Mouse (Mus musculus): Measurements from ENCODE around the gene Cldn7. TPM values are rescaled to one million over a fixed set of nuclear protein-coding genes. Genes with fewer than 3 reads are reported as not detected.

Cldn7 gene
- 0.36 TPM for polyA plus RNA-seq (2014; fragmentation: Illumina TruSeq; extraction: RNeasy Lipid Tissue Mini Kit (QIAGEN cat#74804); ENCODE audit: low read depth, low replicate concordance)

DNA sequence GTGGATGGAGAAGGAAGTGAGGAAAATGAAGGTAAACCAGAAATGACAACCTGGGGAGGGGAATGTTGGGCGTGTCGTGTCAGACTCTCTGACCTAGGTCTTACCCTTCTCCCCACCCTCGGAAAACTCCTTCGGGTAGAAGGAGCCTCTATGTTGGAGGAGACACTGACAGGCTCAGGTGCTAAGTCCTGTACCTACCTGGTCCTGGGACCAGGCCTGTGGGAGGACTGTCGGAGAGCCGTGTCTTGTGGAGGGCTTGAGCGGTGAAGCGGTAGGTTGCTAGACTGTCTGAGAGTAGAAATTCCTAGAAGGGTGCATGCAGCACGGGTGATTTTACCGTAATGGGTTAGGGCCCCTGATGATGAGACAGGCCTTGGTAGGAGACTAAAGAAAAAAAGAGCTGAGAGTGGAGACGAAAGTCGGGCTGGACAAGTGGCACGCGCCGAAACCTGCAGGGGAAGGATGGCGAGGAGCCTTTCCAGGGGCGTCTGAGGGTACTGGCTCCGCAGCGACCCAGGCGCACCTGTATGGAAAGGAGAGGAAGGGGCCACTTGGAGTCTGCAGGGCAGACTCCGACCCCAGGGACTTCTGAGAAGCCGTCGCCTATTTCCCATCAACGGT, at the start of gene Cldn7:
Cldn7 (plus strand) TSS at position 130 of the 621 bp plus-strand sequence.

DNA sequence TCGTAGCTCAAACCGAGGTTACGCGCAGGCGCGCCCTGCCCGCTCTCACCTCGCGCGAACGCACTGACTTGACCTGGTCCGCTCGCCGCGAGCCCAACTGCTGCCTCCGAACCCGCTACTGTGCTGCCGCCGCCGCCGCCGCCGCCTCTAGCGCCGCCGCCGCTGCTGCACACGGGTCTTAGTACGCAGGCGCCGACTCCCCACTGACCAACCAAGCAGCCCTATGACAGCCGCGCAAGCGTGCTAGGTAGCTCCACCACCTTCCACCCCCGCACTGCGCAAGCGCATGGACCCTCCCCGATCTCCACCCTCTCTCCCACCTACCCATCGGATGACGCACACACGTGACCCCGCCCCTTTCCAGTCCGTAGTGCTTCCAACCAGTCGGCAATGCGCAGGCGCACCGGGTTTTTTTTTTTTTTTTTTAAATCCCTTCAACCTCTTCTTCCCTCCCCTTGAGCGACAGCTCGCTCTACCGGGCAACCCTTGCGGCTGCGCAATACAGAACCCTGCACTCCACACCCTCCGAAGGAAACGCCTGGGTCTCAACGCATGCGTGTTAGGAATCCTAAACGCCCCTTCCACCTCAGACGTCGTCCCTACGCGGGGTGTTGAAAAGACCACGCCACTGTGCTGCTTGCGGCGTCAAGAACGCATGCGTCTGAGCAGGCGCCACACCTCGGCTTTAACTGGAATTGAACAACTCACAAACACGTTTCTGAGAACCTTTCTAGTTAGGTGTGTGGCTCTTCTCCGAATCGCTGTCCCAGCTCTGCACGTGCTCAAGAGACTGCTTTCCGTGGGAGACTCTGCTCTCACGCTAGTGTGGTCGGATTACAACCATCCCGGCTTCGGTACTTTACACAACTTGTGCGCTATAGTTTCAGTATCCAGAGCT, 43.2 kb upstream of the Cldn7 start, which contains the start of gene Eif5a:
Eif5a (minus strand) TSS at position 845 of the 898 bp plus-strand sequence.

DNA sequence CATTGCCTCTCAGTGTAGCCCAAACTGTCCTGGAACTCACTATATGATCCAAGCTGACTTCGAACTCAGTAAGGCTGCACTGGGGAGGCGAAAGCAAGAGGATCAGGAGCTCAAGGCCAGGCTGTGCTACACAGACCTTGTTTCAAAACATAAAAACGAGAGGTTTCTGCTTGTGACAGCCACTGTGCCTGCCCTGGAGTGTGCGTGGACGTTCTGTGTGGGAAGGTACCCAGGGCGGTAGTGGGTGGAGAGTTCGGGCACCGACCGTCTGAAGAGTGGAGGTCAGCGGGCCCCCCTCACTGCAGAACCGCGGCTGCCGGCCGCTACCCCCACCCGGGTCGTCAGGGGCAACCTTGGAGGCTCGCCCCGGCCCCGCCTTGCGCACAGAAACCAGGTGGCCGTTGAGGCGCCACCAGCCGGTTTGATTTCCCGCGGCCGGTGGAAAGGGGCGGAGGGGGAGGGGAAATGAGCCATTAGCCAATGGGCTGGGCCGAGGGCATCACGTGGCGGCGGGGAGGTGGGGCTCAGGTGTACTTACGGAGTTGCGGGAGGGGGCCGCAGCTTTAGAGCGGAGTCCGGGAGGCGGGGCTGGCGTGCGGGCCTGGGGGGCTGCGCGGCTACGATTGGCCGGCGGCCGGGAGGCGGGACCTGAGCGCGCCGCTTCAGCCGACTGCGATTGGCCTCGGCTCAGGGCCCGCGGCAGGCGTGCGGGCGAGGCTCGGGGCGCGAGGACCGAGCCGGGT, 29.3 kb upstream of the Cldn7 start, which contains the start of gene Ybx2:
Ybx2 (plus strand) TSS at position 660 of the 743 bp plus-strand sequence.

DNA sequence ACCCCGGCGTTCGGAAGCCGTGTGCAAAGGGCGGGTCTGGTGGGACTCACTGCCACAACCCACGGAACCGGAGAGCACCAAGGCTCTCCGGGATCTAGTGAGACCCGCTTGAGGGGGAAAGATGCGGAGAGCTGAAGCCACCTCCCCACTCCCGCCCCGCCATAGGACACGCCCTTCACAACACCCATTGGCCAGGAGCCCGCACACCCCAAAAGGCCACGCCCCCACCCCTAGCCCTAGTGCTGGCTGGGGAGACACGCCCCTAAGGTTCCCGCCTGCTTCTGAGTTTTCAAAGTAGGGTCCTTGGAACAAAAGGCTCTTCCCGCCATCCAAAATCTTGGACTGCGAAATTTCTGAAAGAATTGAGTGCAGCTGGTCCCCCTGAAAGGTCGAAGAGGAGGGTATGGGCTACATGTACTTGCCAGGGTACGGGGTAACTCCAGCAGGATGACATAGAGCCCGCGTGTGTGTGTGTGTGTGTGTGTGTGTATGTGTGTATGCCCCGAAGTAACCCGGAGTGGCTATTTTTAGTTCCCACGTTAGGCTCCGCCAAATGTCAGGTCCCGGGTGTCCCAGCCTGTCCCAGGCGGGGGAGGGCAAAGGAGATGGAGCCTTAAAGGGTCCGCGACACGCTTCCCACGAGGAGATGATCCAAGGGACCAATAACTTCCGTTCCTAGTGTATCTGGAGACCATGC, 16.4 kb upstream of the Cldn7 start, which contains the start of gene Slc2a4:
Slc2a4 (minus strand) TSS at position 123 of the 697 bp plus-strand sequence.

DNA sequence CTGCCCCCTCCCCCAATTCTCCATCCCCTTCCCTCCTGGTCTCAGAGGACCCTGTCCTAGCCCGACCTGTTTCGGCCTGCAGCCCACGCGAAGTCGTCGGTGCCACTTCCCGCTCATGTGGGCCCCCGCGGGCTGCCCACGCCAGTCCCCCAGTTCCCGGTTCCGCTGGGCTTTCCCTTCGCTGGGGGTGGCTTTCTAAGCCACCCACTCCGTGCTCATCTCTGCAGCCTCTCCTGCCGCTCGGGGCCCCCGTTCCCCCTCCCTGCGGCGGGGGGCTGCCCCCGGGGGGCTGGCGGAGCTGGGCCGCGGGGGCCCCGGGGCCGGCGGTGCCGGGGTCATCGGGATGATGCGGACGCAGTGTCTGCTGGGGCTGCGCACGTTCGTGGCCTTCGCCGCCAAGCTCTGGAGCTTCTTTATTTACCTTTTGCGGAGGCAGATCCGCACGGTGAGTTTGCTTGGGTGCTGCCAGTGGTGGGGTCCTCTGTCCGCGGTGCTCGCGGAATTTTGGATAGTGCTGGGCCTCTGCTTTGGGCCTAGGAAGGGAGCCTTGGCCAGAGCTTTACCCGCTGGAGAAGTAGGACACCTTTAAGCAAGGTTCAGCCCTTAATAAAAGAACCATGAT, 16.7 kb downstream of the Cldn7 start, which contains the start of gene Ctdnep1:
Ctdnep1 (plus strand) TSS at position 16 of the 622 bp plus-strand sequence.

DNA sequence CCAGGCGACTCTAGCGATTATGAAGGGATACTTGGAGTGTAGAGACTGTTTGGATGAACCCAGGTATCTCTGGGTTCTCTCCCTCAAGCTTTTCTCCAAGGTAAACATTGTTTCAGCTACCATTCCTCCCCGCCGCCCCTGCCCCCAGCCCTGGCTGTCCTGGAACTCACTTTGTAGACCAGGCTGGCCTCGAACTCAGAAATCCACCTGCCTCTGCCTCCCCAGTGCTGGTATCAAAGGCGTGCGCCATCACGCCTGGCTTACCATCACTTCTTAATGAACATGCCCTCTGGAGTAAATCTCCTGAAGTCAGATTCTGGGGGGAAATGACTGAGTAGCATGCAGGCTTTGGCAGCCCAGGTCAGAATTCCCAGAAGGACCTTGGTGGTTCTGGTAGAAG, 17.6 kb downstream of the Cldn7 start, which contains the start of gene Elp5:
Elp5 (minus strand) TSS at position 293 of the 400 bp plus-strand sequence.

DNA sequence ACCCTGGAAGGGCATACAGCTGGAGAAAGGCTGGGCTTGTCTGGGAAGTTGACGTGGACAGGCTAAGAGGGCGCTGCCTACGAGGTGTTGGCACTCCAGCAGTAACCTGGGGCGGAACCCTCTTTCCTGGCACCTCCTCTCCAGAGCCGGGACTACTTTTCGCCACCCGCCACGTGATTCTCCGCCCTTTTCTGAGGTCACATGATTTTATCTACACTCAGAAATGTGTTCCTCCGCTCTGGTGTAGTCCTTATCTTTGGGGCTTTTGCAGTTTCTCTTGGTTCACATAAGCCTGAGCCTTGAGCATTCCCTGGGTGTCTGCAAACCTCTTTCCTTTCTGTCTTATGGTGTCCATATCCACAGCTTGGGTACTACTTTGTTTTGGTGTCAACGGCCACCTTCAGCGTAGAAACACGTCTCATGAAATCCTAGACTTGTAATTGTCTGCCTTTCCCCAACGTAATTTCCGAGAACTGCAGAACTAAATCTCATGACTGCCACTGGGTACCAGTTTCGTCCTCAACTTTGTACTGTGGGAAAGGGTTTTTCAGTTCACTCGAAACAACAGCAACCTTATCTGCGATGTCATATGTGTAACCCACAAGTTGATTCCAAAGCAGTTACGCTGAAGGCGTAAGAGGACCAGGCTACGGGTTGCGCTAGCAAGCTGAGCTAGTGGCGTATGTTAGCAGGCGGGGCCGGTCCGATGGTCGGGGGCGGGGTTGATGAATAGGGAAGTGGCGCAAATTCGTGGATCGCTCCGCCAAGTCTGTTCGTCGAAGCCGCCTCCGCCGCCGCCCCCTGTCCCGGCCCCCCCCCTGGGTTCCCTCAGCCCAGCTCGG, 26.5 kb downstream of the Cldn7 start, which contains the start of gene Gabarap:
Gabarap (plus strand) TSS at position 294 of the 842 bp plus-strand sequence.

DNA sequence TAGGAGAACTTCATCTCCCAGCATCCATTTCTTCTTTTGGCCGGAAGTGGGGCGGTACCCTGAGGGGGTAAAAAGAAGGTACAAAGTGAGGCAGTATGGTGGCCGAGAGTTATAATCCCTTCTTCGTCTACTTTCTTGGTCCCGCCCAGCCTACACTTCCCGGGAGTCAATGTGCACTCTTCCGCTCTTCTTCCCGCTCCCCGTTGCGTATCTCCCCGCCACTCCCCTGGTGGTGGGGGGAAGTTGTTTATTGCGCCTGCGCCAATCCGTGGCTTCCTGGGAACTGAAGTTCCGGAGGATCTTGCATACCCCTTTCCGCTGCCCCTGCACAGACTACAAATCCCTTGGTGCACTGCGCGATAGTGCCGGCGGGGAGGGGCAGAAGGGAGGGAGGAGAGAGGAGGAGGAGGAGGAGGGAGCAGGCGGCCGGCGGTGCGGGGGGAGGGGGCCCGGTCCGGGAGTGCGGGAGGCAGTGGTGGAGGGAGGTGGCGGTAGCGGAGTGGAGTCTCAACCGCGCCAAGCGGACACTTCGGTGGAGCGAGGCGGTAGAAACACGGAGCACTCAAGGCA, 30.9 kb downstream of the Cldn7 start, which contains the start of gene Phf23:
Phf23 (plus strand) TSS at position 387 of the 570 bp plus-strand sequence.

DNA sequence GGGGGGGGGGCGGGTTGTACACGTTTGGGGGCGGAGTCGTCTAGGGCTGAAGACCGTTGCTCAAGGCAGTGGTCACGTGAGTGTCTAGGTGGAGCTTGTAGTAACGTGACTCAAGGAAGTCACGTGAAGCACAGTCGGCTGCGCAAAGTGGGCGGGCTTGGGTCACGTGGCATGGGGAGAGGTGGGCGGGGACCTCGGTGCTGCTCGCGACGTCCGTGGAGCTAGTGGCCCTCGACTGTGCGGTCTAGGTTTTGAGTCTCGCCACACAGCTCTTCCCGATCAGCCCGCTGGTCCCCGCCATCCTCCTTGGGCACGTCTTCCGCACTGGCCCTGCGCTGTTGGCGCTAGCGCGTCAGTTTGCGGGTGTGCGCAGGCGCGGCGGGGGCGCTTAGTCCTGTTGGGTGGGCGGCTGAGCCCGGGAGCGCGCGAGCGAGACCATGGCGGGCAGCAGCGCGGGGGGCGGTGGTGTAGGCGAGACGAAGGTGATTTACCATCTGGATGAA, 35.9 kb downstream of the Cldn7 start, which contains the start of gene Dvl2:
Dvl2 (plus strand) TSS at position 200 of the 503 bp plus-strand sequence.

DNA sequence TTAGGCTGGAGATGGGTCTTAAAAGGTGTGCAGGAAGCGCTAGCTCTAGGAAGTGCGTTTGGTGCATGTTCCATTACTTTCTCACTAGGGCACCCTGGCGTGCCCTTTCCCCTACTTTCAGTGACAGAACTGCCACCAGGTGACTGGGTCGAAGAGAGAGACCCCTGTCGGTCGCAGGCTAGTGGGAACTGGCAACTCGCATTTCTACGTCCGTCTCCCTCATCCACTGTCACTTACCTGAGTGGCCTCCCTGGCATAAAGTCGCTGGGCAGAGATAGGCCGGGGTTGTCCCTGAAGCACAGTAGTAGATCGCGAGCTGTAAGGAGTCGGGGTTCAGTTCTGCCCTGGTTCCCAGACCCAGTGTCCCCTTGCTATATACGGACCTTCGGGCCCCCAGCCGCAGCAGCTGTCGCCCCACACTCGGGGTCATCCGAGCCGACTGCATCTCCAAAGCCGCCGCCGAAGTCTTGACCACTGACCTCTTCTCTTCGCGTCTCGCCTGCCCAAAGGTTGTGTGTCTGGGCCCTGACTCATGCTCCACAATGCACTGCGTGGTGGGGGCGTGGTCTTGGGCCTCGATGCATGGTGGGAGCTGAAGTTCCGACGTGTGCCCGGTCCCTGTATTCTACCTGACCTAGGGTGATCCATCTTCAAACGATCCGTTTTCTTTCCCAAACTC, 50.4 kb downstream of the Cldn7 start, which contains the start of gene Acadvl:
Acadvl (minus strand) TSS at position 532 of the 679 bp plus-strand sequence.

DNA sequence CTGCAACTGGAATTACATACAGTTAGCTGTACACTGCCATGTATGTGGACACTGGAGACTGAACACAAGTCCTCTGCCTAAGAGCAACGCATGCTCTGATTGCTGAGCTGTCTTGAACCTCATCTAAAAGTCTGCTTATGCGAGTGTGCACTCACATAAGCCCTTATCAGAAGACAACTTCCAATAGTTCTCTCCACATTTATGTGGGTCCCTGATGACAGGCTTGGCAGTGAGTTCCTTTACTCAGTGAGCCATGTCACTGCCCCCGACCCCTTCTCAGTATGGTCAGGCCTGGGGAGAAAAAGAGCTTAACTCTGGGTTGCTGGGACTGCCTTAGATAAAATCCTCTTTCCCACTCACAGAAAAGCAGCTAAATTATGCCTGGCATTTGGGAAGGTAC, 52.1 kb downstream of the Cldn7 start, which contains the start of gene Dlg4:
Dlg4 (plus strand) TSS at position 274 of the 400 bp plus-strand sequence.

Other genes starting within 250 kb of the Cldn7 start
- 43.5 TPM for gene Polr2a, start 206.1 kb upstream of the Cldn7 start, polyA plus RNA-seq (2014; fragmentation: Illumina TruSeq; extraction: RNeasy Lipid Tissue Mini Kit (QIAGEN cat#74804); ENCODE audit: low read depth, low replicate concordance)
- 33.7 TPM for gene Slc35g3, start 202.8 kb upstream of the Cldn7 start, polyA plus RNA-seq (2014; fragmentation: Illumina TruSeq; extraction: RNeasy Lipid Tissue Mini Kit (QIAGEN cat#74804); ENCODE audit: low read depth, low replicate concordance)
- gene Zbtb4, start 198.9 kb upstream of the Cldn7 start, polyA plus RNA-seq (2014; fragmentation: Illumina TruSeq; extraction: RNeasy Lipid Tissue Mini Kit (QIAGEN cat#74804); ENCODE audit: low read depth, low replicate concordance), result 3.6 TPM
- 0.24 TPM for gene Chrnb1, start 168.8 kb upstream of the Cldn7 start, polyA plus RNA-seq (2014; fragmentation: Illumina TruSeq; extraction: RNeasy Lipid Tissue Mini Kit (QIAGEN cat#74804); ENCODE audit: low read depth, low replicate concordance)
- gene Fgf11, start 162.9 kb upstream of the Cldn7 start, polyA plus RNA-seq (2014; fragmentation: Illumina TruSeq; extraction: RNeasy Lipid Tissue Mini Kit (QIAGEN cat#74804); ENCODE audit: low read depth, low replicate concordance), result 3.7 TPM
- gene Tmem102, start 159.2 kb upstream of the Cldn7 start, polyA plus RNA-seq (2014; fragmentation: Illumina TruSeq; extraction: RNeasy Lipid Tissue Mini Kit (QIAGEN cat#74804); ENCODE audit: low read depth, low replicate concordance), result not detected
- 131 TPM for gene Gm39566, start 149.5 kb upstream of the Cldn7 start, polyA plus RNA-seq (2014; fragmentation: Illumina TruSeq; extraction: RNeasy Lipid Tissue Mini Kit (QIAGEN cat#74804); ENCODE audit: low read depth, low replicate concordance)
- 15.9 TPM for gene Spem2, start 146.3 kb upstream of the Cldn7 start, polyA plus RNA-seq (2014; fragmentation: Illumina TruSeq; extraction: RNeasy Lipid Tissue Mini Kit (QIAGEN cat#74804); ENCODE audit: low read depth, low replicate concordance)
- gene Spem1, start 142.6 kb upstream of the Cldn7 start, polyA plus RNA-seq (2014; fragmentation: Illumina TruSeq; extraction: RNeasy Lipid Tissue Mini Kit (QIAGEN cat#74804); ENCODE audit: low read depth, low replicate concordance), result 145 TPM
- gene Nlgn2, start 127.0 kb upstream of the Cldn7 start, polyA plus RNA-seq (2014; fragmentation: Illumina TruSeq; extraction: RNeasy Lipid Tissue Mini Kit (QIAGEN cat#74804); ENCODE audit: low read depth, low replicate concordance), result 0.17 TPM
- 4.6 TPM for gene Tmem256, start 126.3 kb upstream of the Cldn7 start, polyA plus RNA-seq (2014; fragmentation: Illumina TruSeq; extraction: RNeasy Lipid Tissue Mini Kit (QIAGEN cat#74804); ENCODE audit: low read depth, low replicate concordance)
- 0.28 TPM for gene Plscr3, start 118.4 kb upstream of the Cldn7 start, polyA plus RNA-seq (2014; fragmentation: Illumina TruSeq; extraction: RNeasy Lipid Tissue Mini Kit (QIAGEN cat#74804); ENCODE audit: low read depth, low replicate concordance)
- gene Tnk1, start 106.0 kb upstream of the Cldn7 start, polyA plus RNA-seq (2014; fragmentation: Illumina TruSeq; extraction: RNeasy Lipid Tissue Mini Kit (QIAGEN cat#74804); ENCODE audit: low read depth, low replicate concordance), result 0.07 TPM
- gene Tmem95, start 86.8 kb upstream of the Cldn7 start, polyA plus RNA-seq (2014; fragmentation: Illumina TruSeq; extraction: RNeasy Lipid Tissue Mini Kit (QIAGEN cat#74804); ENCODE audit: low read depth, low replicate concordance), result 8.3 TPM
- gene Kctd11, start 83.4 kb upstream of the Cldn7 start, polyA plus RNA-seq (2014; fragmentation: Illumina TruSeq; extraction: RNeasy Lipid Tissue Mini Kit (QIAGEN cat#74804); ENCODE audit: low read depth, low replicate concordance), result 0.22 TPM
- 1.7 TPM for gene Acap1, start 69.2 kb upstream of the Cldn7 start, polyA plus RNA-seq (2014; fragmentation: Illumina TruSeq; extraction: RNeasy Lipid Tissue Mini Kit (QIAGEN cat#74804); ENCODE audit: low read depth, low replicate concordance)
- 291 TPM for gene 2810408A11Rik, start 63.8 kb upstream of the Cldn7 start, polyA plus RNA-seq (2014; fragmentation: Illumina TruSeq; extraction: RNeasy Lipid Tissue Mini Kit (QIAGEN cat#74804); ENCODE audit: low read depth, low replicate concordance)
- gene Neurl4, start 63.7 kb upstream of the Cldn7 start, polyA plus RNA-seq (2014; fragmentation: Illumina TruSeq; extraction: RNeasy Lipid Tissue Mini Kit (QIAGEN cat#74804); ENCODE audit: low read depth, low replicate concordance), result 5.5 TPM
- 66.3 TPM for gene Gps2, start 50.9 kb upstream of the Cldn7 start, polyA plus RNA-seq (2014; fragmentation: Illumina TruSeq; extraction: RNeasy Lipid Tissue Mini Kit (QIAGEN cat#74804); ENCODE audit: low read depth, low replicate concordance)
- 247 TPM for gene Eif5a, start 42.8 kb upstream of the Cldn7 start, polyA plus RNA-seq (2014; fragmentation: Illumina TruSeq; extraction: RNeasy Lipid Tissue Mini Kit (QIAGEN cat#74804); ENCODE audit: low read depth, low replicate concordance)
- 1,705 TPM for gene Ybx2, start 29.0 kb upstream of the Cldn7 start, polyA plus RNA-seq (2014; fragmentation: Illumina TruSeq; extraction: RNeasy Lipid Tissue Mini Kit (QIAGEN cat#74804); ENCODE audit: low read depth, low replicate concordance)
- gene Slc2a4, start 16.6 kb upstream of the Cldn7 start, polyA plus RNA-seq (2014; fragmentation: Illumina TruSeq; extraction: RNeasy Lipid Tissue Mini Kit (QIAGEN cat#74804); ENCODE audit: low read depth, low replicate concordance), result 0.07 TPM
- gene Ctdnep1, start 16.4 kb downstream of the Cldn7 start, polyA plus RNA-seq (2014; fragmentation: Illumina TruSeq; extraction: RNeasy Lipid Tissue Mini Kit (QIAGEN cat#74804); ENCODE audit: low read depth, low replicate concordance), result 35.9 TPM
- gene Elp5, start 17.7 kb downstream of the Cldn7 start, polyA plus RNA-seq (2014; fragmentation: Illumina TruSeq; extraction: RNeasy Lipid Tissue Mini Kit (QIAGEN cat#74804); ENCODE audit: low read depth, low replicate concordance), result 70.4 TPM
- gene Gabarap, start 26.4 kb downstream of the Cldn7 start, polyA plus RNA-seq (2014; fragmentation: Illumina TruSeq; extraction: RNeasy Lipid Tissue Mini Kit (QIAGEN cat#74804); ENCODE audit: low read depth, low replicate concordance), result 586 TPM
- gene Phf23, start 31.0 kb downstream of the Cldn7 start, polyA plus RNA-seq (2014; fragmentation: Illumina TruSeq; extraction: RNeasy Lipid Tissue Mini Kit (QIAGEN cat#74804); ENCODE audit: low read depth, low replicate concordance), result 12.7 TPM
- 0.98 TPM for gene Dvl2, start 35.8 kb downstream of the Cldn7 start, polyA plus RNA-seq (2014; fragmentation: Illumina TruSeq; extraction: RNeasy Lipid Tissue Mini Kit (QIAGEN cat#74804); ENCODE audit: low read depth, low replicate concordance)
- gene Acadvl, start 50.6 kb downstream of the Cldn7 start, polyA plus RNA-seq (2014; fragmentation: Illumina TruSeq; extraction: RNeasy Lipid Tissue Mini Kit (QIAGEN cat#74804); ENCODE audit: low read depth, low replicate concordance), result 3.9 TPM
- gene Dlg4, start 52.2 kb downstream of the Cldn7 start, polyA plus RNA-seq (2014; fragmentation: Illumina TruSeq; extraction: RNeasy Lipid Tissue Mini Kit (QIAGEN cat#74804); ENCODE audit: low read depth, low replicate concordance), result 0.46 TPM
- gene Asgr1, start 89.3 kb downstream of the Cldn7 start, polyA plus RNA-seq (2014; fragmentation: Illumina TruSeq; extraction: RNeasy Lipid Tissue Mini Kit (QIAGEN cat#74804); ENCODE audit: low read depth, low replicate concordance), result not detected
- not detected for gene Asgr2, start 127.9 kb downstream of the Cldn7 start, polyA plus RNA-seq (2014; fragmentation: Illumina TruSeq; extraction: RNeasy Lipid Tissue Mini Kit (QIAGEN cat#74804); ENCODE audit: low read depth, low replicate concordance)
- 0.73 TPM for gene Mgl2, start 165.6 kb downstream of the Cldn7 start, polyA plus RNA-seq (2014; fragmentation: Illumina TruSeq; extraction: RNeasy Lipid Tissue Mini Kit (QIAGEN cat#74804); ENCODE audit: low read depth, low replicate concordance)
- gene Clec10a, start 191.4 kb downstream of the Cldn7 start, polyA plus RNA-seq (2014; fragmentation: Illumina TruSeq; extraction: RNeasy Lipid Tissue Mini Kit (QIAGEN cat#74804); ENCODE audit: low read depth, low replicate concordance), result 1.9 TPM
- not detected for gene Slc16a11, start 248.0 kb downstream of the Cldn7 start, polyA plus RNA-seq (2014; fragmentation: Illumina TruSeq; extraction: RNeasy Lipid Tissue Mini Kit (QIAGEN cat#74804); ENCODE audit: low read depth, low replicate concordance)

Measured in testis, adult 10 weeks (tissue).